Mouse (Mus musculus) heart, adult 2 months (tissue): ENCODE results near the gene Gm20696. TPM values are rescaled to one million over a fixed set of nuclear protein-coding genes. Genes with fewer than 3 reads are reported as not detected.

Experiments
- DNase-seq, 2 experiments: peaks; one replicate each; pipeline ENCODE4 v3.0.0; 2021
- H3K27ac ChIP-seq: fragments of 200-600 bp; 2 replicates; pipeline ENCODE4 v1.8.1; 2022
- H3K27me3 ChIP-seq: fragments of 200-500 bp; 2 replicates; pipeline ENCODE4 v1.6.1; 2012; ENCODE audit warnings: mild to moderate bottlenecking, low read length, inconsistent platforms, mixed read lengths; ENCODE audit not compliant: control insufficient read depth, insufficient read depth
- H3K36me3 ChIP-seq: fragments of 200-500 bp; 2 replicates; pipeline ENCODE4 v1.6.1; 2012; ENCODE audit warnings: low read length, inconsistent platforms; ENCODE audit not compliant: control insufficient read depth, insufficient read depth
- H3K4me1 ChIP-seq: fragments of 200-500 bp; 2 replicates; pipeline ENCODE4 v1.6.1; 2011; ENCODE audit warnings: low read length; ENCODE audit not compliant: control insufficient read depth, insufficient read depth
- H3K4me3 ChIP-seq: fragments of 200-600 bp; 2 replicates; pipeline ENCODE4 v1.8.1; 2022
- H3K79me2 ChIP-seq: fragments of 200-500 bp; replicated peaks from 2 replicates; pipeline ENCODE4 v1.6.1; 2012; ENCODE audit warnings: mild to moderate bottlenecking, inconsistent platforms, low read length, moderate library complexity, mixed read lengths; ENCODE audit not compliant: control insufficient read depth, insufficient read depth
- H3K9ac ChIP-seq: fragments of 200-500 bp; 2 replicates; pipeline ENCODE4 v1.6.1; 2012; ENCODE audit warnings: low read depth, mild to moderate bottlenecking, control low read depth, inconsistent platforms, low read length, mixed read lengths
- CTCF ChIP-seq: fragments of 200-600 bp; IDR thresholded peaks from 2 replicates; pipeline ENCODE4 v1.8.1; 2022; ENCODE audit warnings: antibody characterized with exemption, mild to moderate bottlenecking, moderate library complexity
- EP300 ChIP-seq: fragments of 200-500 bp; IDR thresholded peaks from 2 replicates; pipeline ENCODE4 v1.6.1; 2011; ENCODE audit warnings: low read depth, low read length, control low read depth; ENCODE audit not compliant: insufficient read depth
- POLR2A ChIP-seq: fragments of 200-500 bp; IDR thresholded peaks from 2 replicates; pipeline ENCODE4 v1.6.1; 2011; ENCODE audit warnings: mild to moderate bottlenecking, low read depth, low read length, control low read depth; ENCODE audit not compliant: insufficient read depth
- WGBS: fragments of 180-500 bp; shearing (Covaris S2); methylation state at CpG from one replicate; pipeline ENCODE4 v1.1.7; 2018; 5-methylcytosine and 5-hydroxymethylcytosine counted together
- intact Hi-C: fragments of 180-260 bp; cut with DNase I; formaldehyde crosslinking; loops from one replicate; pipeline ENCODE4 v1.15.1; 2025
- polyA plus RNA-seq: library from polyadenylated mRNA; depleted of rRNA; stranded (reverse); fragments of >200 nt; gene quantifications from 2 replicates; pipeline ENCODE4 v1.2.3, GENCODE M21; 2012
- total RNA-seq, 2 experiments: library from RNA; stranded (reverse); gene quantifications; 2 replicates each; pipeline ENCODE4 v1.2.3; 2021

Gene Gm20696
- total and polyA plus RNA-seq, 3 experiments: 0.61 to 1.7 (median 1.4) TPM

DNA sequence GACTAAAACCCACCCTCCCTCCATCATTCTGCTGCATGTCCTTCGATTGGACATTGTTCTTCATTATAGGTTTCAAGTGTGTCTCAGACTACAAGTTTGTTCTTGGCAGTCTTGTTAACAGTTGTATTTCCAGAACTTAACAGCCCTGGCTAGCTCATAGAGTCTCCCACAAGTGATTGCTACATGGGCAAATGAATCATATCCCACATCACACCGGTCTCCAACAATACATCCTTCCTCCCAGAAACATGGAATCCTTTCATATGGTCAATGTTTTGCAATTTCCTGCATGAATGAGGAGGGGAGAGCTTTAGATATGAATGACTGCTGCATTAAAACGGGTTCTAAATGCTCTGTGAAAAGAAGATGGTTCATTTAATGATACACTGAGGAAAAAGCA, 322.8 kb downstream of the Gm20696 start:
- Histone ChIP-seq H3K4me3 (no peak overlapping the region), H3K36me3 (no peaks in the 10 kb centered on the region; the same call in 1 of the 2 replicates), H3K27me3 (no peaks in the 10 kb centered on the region), H3K4me1 (peaks cover 2% of the 10 kb centered on the region; the same call in 1 of the 2 replicates), H3K79me2 (no peaks in the 10 kb centered on the region), H3K9ac (no peak overlapping the region), H3K27ac (no peak overlapping the region)
- no peak for DNase-seq
- intact Hi-C loops: no loop called here
- WGBS: 69% methylated on average over 3 of the region's 3 CpGs
- TF ChIP-seq POLR2A (no peak), CTCF (no peak), EP300 (no peak)

DNA sequence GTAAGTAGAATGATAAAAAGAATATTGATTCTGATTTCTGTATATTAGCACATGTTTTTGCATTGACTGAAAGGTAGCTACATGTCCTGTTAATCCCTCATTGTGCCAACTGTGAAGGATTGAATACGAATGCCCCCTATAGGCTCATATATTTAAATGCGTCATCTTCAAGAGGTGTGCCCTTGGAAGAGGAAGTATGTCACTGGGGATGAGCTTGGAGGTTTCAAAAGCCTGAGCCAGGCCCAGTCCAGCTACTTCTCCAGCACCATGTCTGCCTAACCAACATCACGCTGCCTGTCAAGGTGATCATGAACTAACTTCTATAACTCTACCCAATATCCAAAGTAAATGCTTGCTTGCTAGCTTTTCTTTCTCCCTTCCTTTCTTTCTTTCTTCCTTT, 324.2 kb downstream of the Gm20696 start:
- 96% methylated on average over 3 of the region's 3 CpGs for WGBS

DNA sequence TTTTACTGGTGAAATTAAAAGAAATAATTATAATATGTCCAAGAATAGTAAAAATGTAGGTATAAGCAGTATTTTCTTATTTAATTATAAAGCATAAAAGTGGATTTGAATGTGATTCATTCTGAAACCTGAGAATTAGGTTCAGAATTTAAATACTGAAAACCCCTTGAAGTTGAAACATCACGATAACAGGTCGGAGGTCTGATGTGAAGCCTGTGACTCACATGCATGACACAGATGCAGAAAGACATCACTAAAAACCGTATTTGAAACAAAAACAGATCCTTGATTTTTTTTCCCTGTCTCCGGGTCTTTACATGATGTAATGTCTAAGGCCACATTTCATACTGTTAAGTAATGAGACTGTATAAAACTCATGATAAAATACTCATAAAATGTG, 325.7 kb downstream of the Gm20696 start:
- no peak overlapping the region for H3K27ac ChIP-seq
- intact Hi-C loops: no loop called here
- no peaks in the 10 kb centered on the region for H3K27me3 ChIP-seq
- DNase-seq: no peak
- TF ChIP-seq EP300 (no peak), CTCF (no peak), POLR2A (no peak)
- H3K4me3 ChIP-seq: no peak overlapping the region
- peaks cover 12% of the 10 kb centered on the region for H3K4me1 ChIP-seq
- peaks cover 2% of the 10 kb centered on the region for H3K36me3 ChIP-seq
- no peak overlapping the region for H3K9ac ChIP-seq
- no peaks in the 10 kb centered on the region for H3K79me2 ChIP-seq
- WGBS: 93% methylated on average over 4 of the region's 4 CpGs

More for the DNA sequence above, 324.2 kb downstream of the Gm20696 start:
- no peaks in the 10 kb centered on the region for H3K79me2 ChIP-seq
- no peaks in the 10 kb centered on the region for H3K27me3 ChIP-seq
- H3K36me3 ChIP-seq: no peaks in the 10 kb centered on the region; the same call in 1 of the 2 replicates
- peaks cover 9% of the 10 kb centered on the region for H3K4me1 ChIP-seq
- no peak overlapping the region for H3K4me3 ChIP-seq
- H3K27ac ChIP-seq: no peak overlapping the region
- H3K9ac ChIP-seq: no peak overlapping the region
- TF ChIP-seq EP300: no peak
- no peak for TF ChIP-seq CTCF
- no peak for TF ChIP-seq POLR2A
- intact Hi-C loops: no loop called here
- no peak for DNase-seq

DNA sequence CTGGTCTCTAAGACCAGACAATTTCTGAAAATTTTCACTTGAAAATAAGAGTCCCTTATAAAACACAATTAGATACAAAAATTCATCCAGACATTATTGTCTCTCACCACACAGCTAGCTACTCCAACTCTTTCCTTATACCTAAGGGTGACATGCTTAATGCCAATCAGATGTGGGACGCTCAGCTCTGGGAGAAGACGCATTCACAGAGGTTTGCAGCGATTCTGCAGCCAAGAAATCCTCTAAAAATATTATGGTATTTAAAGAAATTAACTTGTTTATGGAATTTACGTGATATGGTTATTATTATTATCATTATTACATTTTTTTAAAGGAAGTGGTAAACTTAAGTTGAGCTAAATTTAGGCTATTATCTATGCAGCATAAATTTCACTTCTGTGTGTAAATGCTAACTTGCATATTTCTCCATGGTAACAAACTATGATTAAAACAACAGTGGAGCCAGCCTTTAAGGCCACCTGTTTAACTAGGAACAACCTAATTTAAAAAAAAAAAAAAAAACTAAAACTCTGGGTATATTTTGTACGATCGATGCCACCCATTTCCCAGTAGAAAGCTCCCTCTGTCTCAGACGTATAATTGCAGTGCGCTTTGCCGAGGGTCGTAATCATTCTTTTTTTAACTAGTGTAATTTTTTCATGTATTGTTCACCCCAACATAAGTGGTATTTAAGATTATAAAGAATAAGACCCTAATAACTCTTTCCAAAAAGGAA, 326.4 kb downstream of the Gm20696 start:
- Histone ChIP-seq H3K4me1 (peaks cover 13% of the 10 kb centered on the region), H3K9ac (no peak overlapping the region), H3K36me3 (peaks cover 5% of the 10 kb centered on the region), H3K27me3 (no peaks in the 10 kb centered on the region), H3K79me2 (no peaks in the 10 kb centered on the region), H3K27ac (no peak overlapping the region), H3K4me3 (no peak overlapping the region)
- WGBS: 86% methylated on average over 10 of the region's 10 CpGs
- DNase-seq: no peak
- intact Hi-C loops: loop anchor here (5.0 kb wide), 2 partner anchors 37 to 102 kb away; no protein-coding TSS in a partner anchor
- TF ChIP-seq POLR2A: no peak
- no peak for TF ChIP-seq CTCF
- TF ChIP-seq EP300: no peak

DNA sequence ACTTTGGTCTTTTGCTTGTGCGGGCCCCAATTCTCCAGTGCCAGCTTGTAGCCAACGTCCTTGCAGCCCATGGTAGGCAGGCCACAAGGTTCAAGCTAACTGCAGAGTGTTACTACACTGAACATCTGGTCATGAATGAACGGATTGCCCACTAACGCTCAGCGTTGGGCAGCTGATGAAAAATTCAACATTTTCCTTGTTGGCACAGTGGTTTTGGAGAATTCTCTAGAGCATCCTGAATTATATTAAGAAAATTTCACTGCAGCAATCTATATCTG, 327.3 kb downstream of the Gm20696 start:
- Histone ChIP-seq H3K36me3 (peaks cover 5% of the 10 kb centered on the region), H3K79me2 (no peaks in the 10 kb centered on the region), H3K4me3 (no peak overlapping the region), H3K27me3 (no peaks in the 10 kb centered on the region), H3K27ac (no peak overlapping the region), H3K9ac (no peak overlapping the region), H3K4me1 (peaks cover 13% of the 10 kb centered on the region)
- 81% methylated on average over 5 of the region's 5 CpGs for WGBS
- TF ChIP-seq EP300 (no peak), POLR2A (no peak), CTCF (no peak)
- intact Hi-C loops: loop anchor here (5.0 kb wide), 2 partner anchors 38 to 103 kb away; no protein-coding TSS in a partner anchor
- DNase-seq: no peak

DNA sequence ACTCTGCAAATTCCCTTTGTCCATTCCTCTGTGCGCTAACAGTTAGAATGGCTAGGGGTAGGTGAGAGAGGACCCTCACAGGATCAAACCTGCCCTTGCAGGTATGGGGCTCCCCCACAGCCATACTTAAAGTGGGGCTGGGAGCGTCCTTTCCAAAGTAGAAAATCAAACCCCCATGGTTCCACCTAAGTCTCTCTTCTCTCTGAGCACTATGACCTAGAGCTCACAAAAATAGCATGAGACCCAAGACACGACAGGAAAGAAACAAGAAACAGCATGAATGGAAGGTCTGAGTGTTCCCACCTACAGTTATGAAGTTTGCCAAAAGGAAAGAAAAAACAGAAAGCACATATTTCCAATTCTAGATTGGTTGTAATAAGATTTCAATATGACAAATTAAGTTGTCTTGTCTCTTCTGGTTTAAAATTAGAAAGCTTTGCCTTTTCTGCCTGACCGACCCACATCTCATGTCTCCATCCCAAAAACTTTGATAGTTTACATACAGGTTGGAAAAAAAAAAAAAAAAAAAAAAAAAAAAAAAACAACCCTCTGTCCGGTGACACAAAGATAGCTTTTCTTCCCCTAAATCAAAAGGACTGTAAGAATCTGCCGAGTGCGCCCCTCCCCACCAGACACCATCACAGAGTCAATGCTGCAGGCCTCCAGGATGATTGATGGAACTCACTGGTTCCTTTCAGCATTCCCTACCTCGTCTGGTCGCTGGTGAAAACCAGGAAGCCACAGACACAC, 327.8 kb downstream of the Gm20696 start:
- TF ChIP-seq CTCF: no peak
- Histone ChIP-seq H3K4me1 (peaks cover 13% of the 10 kb centered on the region), H3K27ac (no peak overlapping the region), H3K27me3 (no peaks in the 10 kb centered on the region), H3K79me2 (no peaks in the 10 kb centered on the region), H3K36me3 (peaks cover 5% of the 10 kb centered on the region), H3K9ac (no peak overlapping the region), H3K4me3 (no peak overlapping the region)
- intact Hi-C loops: loop anchor here (5.0 kb wide), 2 partner anchors 39 to 104 kb away; no protein-coding TSS in a partner anchor
- DNase-seq: no peak
- WGBS: 78% methylated on average over 9 of the region's 9 CpGs
